Mouse (Mus musculus) ES-E14 (cell line): ENCODE measurements around the gene Drd4.
"Not testable (repeated sequence)": the region's sequence is repeated elsewhere in the genome, so short reads cannot be mapped to it uniquely, and the experiment has no call there.

ENCODE experiments used
- CHD2 ChIP-seq: IDR thresholded peaks from 2 replicates; pipeline ENCODE4 v1.6.1; 2014; ENCODE audit warnings: mild to moderate bottlenecking, low read depth, low read length, inconsistent platforms
- HCFC1 ChIP-seq: IDR thresholded peaks from 2 replicates; pipeline ENCODE4 v1.6.1; 2012; ENCODE audit warnings: low read length, inconsistent platforms, borderline replicate concordance; ENCODE audit not compliant: insufficient read depth
- MAFK ChIP-seq: IDR thresholded peaks from 2 replicates; pipeline ENCODE4 v1.6.1; 2014; ENCODE audit warnings: mild to moderate bottlenecking, low read depth, low read length, inconsistent platforms; ENCODE audit not compliant: insufficient read depth
- ZNF384 ChIP-seq: IDR thresholded peaks from 2 replicates; pipeline ENCODE4 v1.6.1; 2012; ENCODE audit warnings: low read depth, low read length, inconsistent platforms

DNA sequence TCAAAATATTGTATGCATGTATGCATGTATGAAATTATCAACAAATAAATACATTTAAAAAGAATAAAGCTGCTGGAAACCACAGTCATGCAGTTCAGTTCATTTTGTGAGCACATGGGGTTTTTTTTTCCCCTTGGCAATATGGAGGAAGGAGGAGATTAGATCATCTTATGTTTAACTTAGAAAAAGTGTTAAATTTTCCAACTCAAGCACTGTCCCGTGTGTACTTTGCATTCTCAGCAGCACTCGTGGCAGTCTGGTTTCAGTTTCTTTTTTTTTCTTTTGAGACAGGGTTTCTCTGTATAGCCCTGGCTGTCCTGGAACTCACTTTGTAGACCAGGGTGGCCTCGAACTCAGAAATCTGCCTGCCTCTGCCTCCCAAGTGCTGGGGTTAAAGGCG, 41.3 kb upstream of the Drd4 start:
- TF ChIP-seq MAFK, HCFC1, ZNF384, CHD2: not testable (repeated sequence)
